Mouse (Mus musculus) urinary bladder, postnatal 36 days (tissue): ENCODE results near the gene Safb.

ENCODE experiments used
- DNase-seq, 2 experiments: peaks; one replicate each; pipeline ENCODE4 v3.0.0; 2022; ENCODE audit warnings: low spot score in 2 of 2, mixed read lengths in 1 of 2

The Safb gene

DNA sequence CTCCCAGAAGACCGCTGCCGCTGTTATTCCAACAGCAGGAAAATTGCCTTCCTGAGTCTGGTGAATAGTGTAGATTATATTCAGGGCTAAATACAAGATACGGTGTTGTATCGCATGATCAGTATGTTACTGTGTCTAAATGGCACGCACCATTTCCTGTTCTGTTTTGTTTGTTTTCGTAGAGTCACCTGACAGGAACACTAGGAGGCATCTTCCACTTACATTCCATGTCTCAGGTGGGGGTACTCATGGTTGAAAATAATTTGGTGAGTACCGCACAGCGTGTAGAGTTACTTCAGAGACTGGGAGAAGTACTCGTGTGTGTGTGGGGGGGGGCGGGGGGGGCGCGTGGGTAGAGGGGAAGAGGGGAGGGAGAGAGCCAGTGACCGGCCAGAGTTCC lies 62.9 kb downstream of the Safb start:
- DNase-seq = no peak

DNA sequence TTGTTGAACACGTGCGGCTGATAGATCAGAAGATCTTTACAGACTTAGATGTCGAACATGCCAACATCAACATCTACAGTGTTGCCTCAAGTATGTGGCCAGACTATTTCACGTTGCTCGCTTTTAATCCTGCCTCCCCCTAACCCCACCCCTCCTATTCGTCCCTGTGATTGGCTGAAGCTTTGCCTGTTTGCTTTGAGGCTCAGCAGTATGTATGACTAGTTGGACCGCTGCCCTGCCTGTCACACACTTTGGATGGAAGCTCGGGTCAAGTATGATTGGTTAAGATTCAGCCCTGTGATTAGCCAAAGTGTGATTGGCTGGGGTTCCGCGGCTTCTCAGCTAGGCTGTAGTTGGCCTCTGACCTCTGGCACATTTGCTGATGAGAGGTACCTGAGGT lies 67.2 kb downstream of the Safb start:
- no peak for DNase-seq

DNA sequence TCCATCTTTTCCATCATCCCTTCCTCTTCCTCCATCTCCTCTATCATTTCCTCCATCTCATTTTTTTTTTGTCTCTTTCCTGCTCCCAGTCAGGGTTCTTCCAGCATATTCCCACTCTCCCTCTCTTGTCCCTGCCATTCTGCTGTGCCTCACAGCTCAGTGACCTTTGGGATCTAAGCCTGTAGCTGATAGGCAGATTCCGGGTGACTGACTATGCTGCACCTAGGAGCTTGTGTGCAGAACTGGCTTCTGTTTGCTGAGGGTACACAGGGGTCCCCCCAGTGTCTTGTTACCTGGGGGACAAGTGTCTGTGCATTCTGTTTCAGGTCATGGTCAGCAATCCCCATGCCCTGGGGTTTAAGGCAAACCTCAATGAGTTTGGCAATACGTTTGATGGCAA lies 70.1 kb downstream of the Safb start:
- no peak for DNase-seq

DNA sequence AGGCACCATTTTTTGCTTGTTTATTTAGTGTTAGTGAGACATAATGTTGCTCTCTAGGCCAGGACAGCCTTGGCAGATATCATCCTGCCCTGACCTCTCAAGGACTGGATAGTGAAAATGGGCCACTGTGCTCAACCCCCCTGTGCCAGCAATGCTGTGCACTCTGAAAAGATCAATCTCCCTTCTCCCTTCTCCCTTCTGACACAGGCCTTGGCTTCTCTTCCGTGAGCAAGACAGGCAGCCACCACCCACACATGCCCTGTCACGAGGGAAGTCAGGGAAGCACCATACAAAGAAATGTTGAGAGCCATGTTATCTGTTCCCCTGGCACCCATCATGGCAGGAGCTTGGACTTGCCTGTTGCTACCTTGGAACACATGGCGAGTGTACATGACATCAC lies 70.7 kb downstream of the Safb start:
- no peak for DNase-seq
